Mouse (Mus musculus) midbrain, embryonic 16.5 days (tissue): ENCODE measurements around the gene Kifc1. TPM values are rescaled to one million over a fixed set of nuclear protein-coding genes. Genes with fewer than 3 reads are reported as not detected.
A peak's percentile ranks its signal among the peaks of the same experiment; 100 is the strongest.

Experiments
- ATAC-seq: fragments of 200-750 bp; cut with Nextera tagmentation; 2 replicates; pipeline ENCODE4 v1.8.0; 2017; ENCODE audit warnings: moderate TSS enrichment
- H3K27ac ChIP-seq: fragments of 300-500 bp; sonication (generic); 2 replicates; pipeline ENCODE4 v1.5.1; 2014; ENCODE audit warnings: mild to moderate bottlenecking, low read length, mixed read lengths
- H3K27me3 ChIP-seq: fragments of 300-500 bp; sonication (generic); 2 replicates; pipeline ENCODE4 v1.6.1; 2014; ENCODE audit warnings: low read depth, low read length, mixed read lengths; ENCODE audit not compliant: control insufficient read depth, insufficient read depth
- H3K36me3 ChIP-seq: fragments of 300-500 bp; sonication (generic); 2 replicates; pipeline ENCODE4 v1.6.1; 2014; ENCODE audit warnings: mild to moderate bottlenecking, low read length, moderate library complexity, mixed read lengths; ENCODE audit not compliant: control insufficient read depth, insufficient read depth
- H3K4me1 ChIP-seq: fragments of 300-500 bp; sonication (generic); 2 replicates; pipeline ENCODE4 v1.6.1; 2014; ENCODE audit warnings: mild to moderate bottlenecking, low read length, mixed read lengths; ENCODE audit not compliant: control insufficient read depth, insufficient read depth
- H3K4me2 ChIP-seq: fragments of 300-500 bp; sonication (generic); 2 replicates; pipeline ENCODE4 v1.6.1; 2014; ENCODE audit warnings: mild to moderate bottlenecking, low read length, mixed read lengths
- H3K4me3 ChIP-seq: fragments of 300-500 bp; sonication (generic); 2 replicates; pipeline ENCODE4 v1.5.1; 2014; ENCODE audit warnings: low read depth, mild to moderate bottlenecking, low read length, moderate library complexity, mixed read lengths
- H3K9ac ChIP-seq: fragments of 300-500 bp; sonication (generic); 2 replicates; pipeline ENCODE4 v1.6.1; 2014; ENCODE audit warnings: low read depth, low read length, mixed read lengths
- H3K9me3 ChIP-seq: fragments of 300-500 bp; sonication (generic); replicated peaks from 2 replicates; pipeline ENCODE4 v1.6.1; 2014; ENCODE audit warnings: mild to moderate bottlenecking, low read length, mixed read lengths; ENCODE audit not compliant: control insufficient read depth, poor library complexity, severe bottlenecking
- WGBS: fragments of 180-500 bp; shearing (Covaris S2); extraction: QIAGEN DNeasy Blood & Tissue Kit; methylation state at CpG from one replicate; pipeline ENCODE4 v1.1.7; 2014; 5-methylcytosine and 5-hydroxymethylcytosine counted together
- microRNA-seq: library from miRNA; unstranded; fragments of <30 nt; microRNA quantifications from one replicate; pipeline ENCODE4, GENCODE M21; 2017
- polyA plus RNA-seq: library from polyadenylated mRNA; unstranded; fragments of >200 nt; fragmentation: Nextera tagmentation; extraction: Ambion mirVana; gene quantifications from 2 replicates; pipeline ENCODE4 v1.2.1, GENCODE M21; 2015

Gene Kifc1
- polyA plus RNA-seq, 1 experiment from 2014 or later, result 2.8 TPM

GRCm38 (mm10) chr17:33842966-33843795 lies 47.3 kb downstream of the Kifc1 start, which contains the start of gene Cd320:
Gene Cd320, plus strand, starts transcription at chr17:33843091.
- ATAC-seq, result peak; percentile 96

GRCm38 (mm10) chr17:33829561-33829960 lies 60.9 kb downstream of the Kifc1 start:
- WGBS, result 94% methylated on average over 10 of the region's 10 CpGs
- peaks cover 11% of the 10 kb centered on the region for H3K4me1 ChIP-seq
- H3K4me3 ChIP-seq, result no peak overlapping the region
- H3K27ac ChIP-seq, result no peak overlapping the region
- no peak overlapping the region for H3K9ac ChIP-seq
- H3K27me3 ChIP-seq, result no peaks in the 10 kb centered on the region
- peaks cover 20% of the 10 kb centered on the region for H3K36me3 ChIP-seq
- H3K4me2 ChIP-seq, result no peak overlapping the region
- H3K9me3 ChIP-seq, result no peaks in the 10 kb centered on the region
- ATAC-seq, result no peak

More at GRCm38 (mm10) chr17:33842966-33843795, 47.3 kb downstream of the Kifc1 start, which contains the start of gene Cd320:
- peaks cover 5% of the 10 kb centered on the region for H3K36me3 ChIP-seq
- peak within 1 kb of the TSS; percentile 77 for H3K27ac ChIP-seq
- peak within 1 kb of the TSS; percentile 67 for H3K9ac ChIP-seq
- H3K4me3 ChIP-seq, result peak within 1 kb of the TSS; percentile 62
- 0% methylated on average over 45 of the region's 45 CpGs for WGBS
- no peaks in the 10 kb centered on the region for H3K27me3 ChIP-seq
- H3K9me3 ChIP-seq, result no peaks in the 10 kb centered on the region
- H3K4me1 ChIP-seq, result peaks cover 17% of the 10 kb centered on the region
- H3K4me2 ChIP-seq, result peak within 1 kb of the TSS; percentile 69

- no peak for ATAC-seq
- Histone ChIP-seq H3K4me1 (peaks cover 11% of the 10 kb centered on the region), H3K9ac (no peak overlapping the region), H3K9me3 (no peaks in the 10 kb centered on the region), H3K27me3 (no peaks in the 10 kb centered on the region), H3K27ac (no peak overlapping the region), H3K4me3 (no peak overlapping the region), H3K4me2 (no peak overlapping the region), H3K36me3 (peaks cover 20% of the 10 kb centered on the region)
- 45% methylated on average over 2 of the region's 2 CpGs for WGBS
Observed at GRCm38 (mm10) chr17:33828892-33829291, 61.6 kb downstream of the Kifc1 start.

- H3K4me2 ChIP-seq, result no peak overlapping the region
- no peaks in the 10 kb centered on the region for H3K27me3 ChIP-seq
- no peak overlapping the region for H3K27ac ChIP-seq
- H3K4me3 ChIP-seq, result no peak overlapping the region
- peaks cover 18% of the 10 kb centered on the region for H3K36me3 ChIP-seq
- no peaks in the 10 kb centered on the region for H3K9me3 ChIP-seq
- ATAC-seq, result no peak
- H3K4me1 ChIP-seq, result peaks cover 27% of the 10 kb centered on the region
- H3K9ac ChIP-seq, result no peak overlapping the region
- WGBS, result under 1% methylated on average over 3 of the region's 3 CpGs
Observed at GRCm38 (mm10) chr17:33826850-33827249, 63.6 kb downstream of the Kifc1 start.

Small RNA genes within 50 kb of the gene (microRNA-seq; reads per million reads assigned to microRNA genes)
- not detected for gene Gm27740

Other genes with a start within 250 kb of the Kifc1 start
- 190 and 198 TPM in 2 replicates for gene Hnrnpm, start 203.8 kb downstream of the Kifc1 start, polyA plus RNA-seq
- 62.9 and 74.6 TPM in 2 replicates for gene March2, start 172.0 kb downstream of the Kifc1 start, polyA plus RNA-seq
- 503 and 519 TPM in 2 replicates for gene Rab11b, start 130.1 kb downstream of the Kifc1 start, polyA plus RNA-seq
- gene Angptl4, start 108.8 kb downstream of the Kifc1 start, polyA plus RNA-seq, result 16.8 and 17.4 TPM in 2 replicates
- 49.0 and 52.6 TPM in 2 replicates for gene Kank3, start 80.1 kb downstream of the Kifc1 start, polyA plus RNA-seq
- 407 and 416 TPM in 2 replicates for gene Rps28, start 66.1 kb downstream of the Kifc1 start, polyA plus RNA-seq
- gene Ndufa7, start 66.1 kb downstream of the Kifc1 start, polyA plus RNA-seq, result 428 and 439 TPM in 2 replicates
- 49.9 and 52.4 TPM in 2 replicates for gene Cd320, start 47.6 kb downstream of the Kifc1 start, polyA plus RNA-seq
- not detected in 2 replicates for gene Gm7029, start 16.8 kb downstream of the Kifc1 start, polyA plus RNA-seq
- 0.36 and 0.55 TPM in 2 replicates for gene Platr17, start 14.5 kb upstream of the Kifc1 start, polyA plus RNA-seq
- 55.1 and 59.7 TPM in 2 replicates for gene Daxx, start 18.8 kb upstream of the Kifc1 start, polyA plus RNA-seq
- gene Tapbp, start 25.2 kb upstream of the Kifc1 start, polyA plus RNA-seq, result 21.1 and 26.1 TPM in 2 replicates
- gene Zbtb22, start 25.2 kb upstream of the Kifc1 start, polyA plus RNA-seq, result 16.8 TPM in 2 replicates
- 54.9 and 57.2 TPM in 2 replicates for gene Rgl2, start 38.9 kb upstream of the Kifc1 start, polyA plus RNA-seq
- gene Pfdn6, start 49.7 kb upstream of the Kifc1 start, polyA plus RNA-seq, result 186 and 191 TPM in 2 replicates
- gene Wdr46, start 50.0 kb upstream of the Kifc1 start, polyA plus RNA-seq, result 19.2 TPM in 2 replicates
- 15.2 and 16.6 TPM in 2 replicates for gene B3galt4, start 60.8 kb upstream of the Kifc1 start, polyA plus RNA-seq
- 78.3 and 80.5 TPM in 2 replicates for gene Vps52, start 65.2 kb upstream of the Kifc1 start, polyA plus RNA-seq
- 620 and 627 TPM in 2 replicates for gene Rps18, start 65.3 kb upstream of the Kifc1 start, polyA plus RNA-seq
- gene H2-K1, start 109.7 kb upstream of the Kifc1 start, polyA plus RNA-seq, result 11.0 and 13.1 TPM in 2 replicates
- gene Ring1, start 134.0 kb upstream of the Kifc1 start, polyA plus RNA-seq, result 17.9 and 18.2 TPM in 2 replicates
- 60.1 and 61.3 TPM in 2 replicates for gene H2-Ke6, start 137.4 kb upstream of the Kifc1 start, polyA plus RNA-seq
- 163 and 175 TPM in 2 replicates for gene Slc39a7, start 141.0 kb upstream of the Kifc1 start, polyA plus RNA-seq
- 54.0 and 55.9 TPM in 2 replicates for gene Rxrb, start 141.2 kb upstream of the Kifc1 start, polyA plus RNA-seq
- gene Col11a2, start 148.8 kb upstream of the Kifc1 start, polyA plus RNA-seq, result 3.6 and 4.4 TPM in 2 replicates
- gene H2-Oa, start 201.7 kb upstream of the Kifc1 start, polyA plus RNA-seq, result 0.16 TPM in 1 of 2 replicates, not detected in the other
- 22.5 and 22.7 TPM in 2 replicates for gene H2-DMa, start 228.9 kb upstream of the Kifc1 start, polyA plus RNA-seq
- gene Brd2, start 232.0 kb upstream of the Kifc1 start, polyA plus RNA-seq, result 117 and 126 TPM in 2 replicates